Mouse (Mus musculus): Measurements from ENCODE around the gene Tenm3. TPM values are rescaled to one million over a fixed set of nuclear protein-coding genes. Genes with fewer than 3 reads are reported as not detected.

Tenm3 gene
- polyA plus RNA-seq, 1 experiment = 19.1 TPM

GRCm38 (mm10) chr8:48728833-48729690, 114.7 kb downstream of the Tenm3 start:
- TF ChIP-seq CTCF (IDR thresholded peaks at IDR 0.05; ENCODE audit: extremely low read depth, insufficient read depth, low read length) (no peak), POLR2A (IDR thresholded peaks at IDR 0.05; ENCODE audit: extremely low read depth, insufficient read depth, low read length) (no peak)
- H3K4me1 ChIP-seq (ENCODE audit: control insufficient read depth, insufficient read depth, low read length) = no peaks in the 10 kb centered on the region
- H3K27ac ChIP-seq (ENCODE audit: insufficient read depth, low read length) = no peak overlapping the region
- no peak overlapping the region for H3K4me3 ChIP-seq (ENCODE audit: insufficient read depth, low read length)

GRCm38 (mm10) chr8:48728006-48728405, 115.7 kb downstream of the Tenm3 start:
- H3K27ac ChIP-seq (ENCODE audit: insufficient read depth, low read length) = no peak overlapping the region
- H3K4me1 ChIP-seq (ENCODE audit: control insufficient read depth, insufficient read depth, low read length) = no peaks in the 10 kb centered on the region
- TF ChIP-seq POLR2A (IDR thresholded peaks at IDR 0.05; ENCODE audit: extremely low read depth, insufficient read depth, low read length) (no peak), CTCF (IDR thresholded peaks at IDR 0.05; ENCODE audit: extremely low read depth, insufficient read depth, low read length) (no peak)
- no peak overlapping the region for H3K4me3 ChIP-seq (ENCODE audit: insufficient read depth, low read length)

GRCm38 (mm10) chr8:48722744-48723143, 121.0 kb downstream of the Tenm3 start:
- Histone ChIP-seq H3K4me3 (ENCODE audit: insufficient read depth, low read length) (no peak overlapping the region), H3K27ac (ENCODE audit: insufficient read depth, low read length) (no peak overlapping the region), H3K4me1 (ENCODE audit: control insufficient read depth, insufficient read depth, low read length) (no peaks in the 10 kb centered on the region)
- TF ChIP-seq CTCF (IDR thresholded peaks at IDR 0.05; ENCODE audit: extremely low read depth, insufficient read depth, low read length) (no peak), POLR2A (IDR thresholded peaks at IDR 0.05; ENCODE audit: extremely low read depth, insufficient read depth, low read length) (no peak)

- Histone ChIP-seq H3K4me3 (ENCODE audit: insufficient read depth, low read length) (no peak overlapping the region), H3K4me1 (ENCODE audit: control insufficient read depth, insufficient read depth, low read length) (no peaks in the 10 kb centered on the region), H3K27ac (ENCODE audit: insufficient read depth, low read length) (no peak overlapping the region)
- TF ChIP-seq CTCF (IDR thresholded peaks at IDR 0.05; ENCODE audit: extremely low read depth, insufficient read depth, low read length) (no peak), POLR2A (IDR thresholded peaks at IDR 0.05; ENCODE audit: extremely low read depth, insufficient read depth, low read length) (no peak)
Measured at GRCm38 (mm10) chr8:48722318-48722717, 121.4 kb downstream of the Tenm3 start.

- no peak overlapping the region for H3K27ac ChIP-seq (ENCODE audit: insufficient read depth, low read length)
- no peaks in the 10 kb centered on the region for H3K4me1 ChIP-seq (ENCODE audit: control insufficient read depth, insufficient read depth, low read length)
- TF ChIP-seq CTCF (IDR thresholded peaks at IDR 0.05; ENCODE audit: extremely low read depth, insufficient read depth, low read length) (no peak), POLR2A (IDR thresholded peaks at IDR 0.05; ENCODE audit: extremely low read depth, insufficient read depth, low read length) (no peak)
- no peak overlapping the region for H3K4me3 ChIP-seq (ENCODE audit: insufficient read depth, low read length)
Measured at GRCm38 (mm10) chr8:48721376-48721775, 122.4 kb downstream of the Tenm3 start.

- TF ChIP-seq POLR2A (IDR thresholded peaks at IDR 0.05; ENCODE audit: extremely low read depth, insufficient read depth, low read length) (no peak), CTCF (IDR thresholded peaks at IDR 0.05; ENCODE audit: extremely low read depth, insufficient read depth, low read length) (no peak)
- H3K4me3 ChIP-seq (ENCODE audit: insufficient read depth, low read length) = no peak overlapping the region
- H3K27ac ChIP-seq (ENCODE audit: insufficient read depth, low read length) = no peak overlapping the region
- no peaks in the 10 kb centered on the region for H3K4me1 ChIP-seq (ENCODE audit: control insufficient read depth, insufficient read depth, low read length)
Measured at GRCm38 (mm10) chr8:48715616-48716015, 128.1 kb downstream of the Tenm3 start.

- no peak overlapping the region for H3K27ac ChIP-seq (ENCODE audit: insufficient read depth, low read length)
- TF ChIP-seq POLR2A (IDR thresholded peaks at IDR 0.05; ENCODE audit: extremely low read depth, insufficient read depth, low read length) (no peak), CTCF (IDR thresholded peaks at IDR 0.05; ENCODE audit: extremely low read depth, insufficient read depth, low read length) (no peak)
- H3K4me1 ChIP-seq (ENCODE audit: control insufficient read depth, insufficient read depth, low read length) = no peaks in the 10 kb centered on the region
- no peak overlapping the region for H3K4me3 ChIP-seq (ENCODE audit: insufficient read depth, low read length)
Measured at GRCm38 (mm10) chr8:48706666-48707065, 137.1 kb downstream of the Tenm3 start.

GRCm38 (mm10) chr8:48704885-48705515, 138.8 kb downstream of the Tenm3 start:
- TF ChIP-seq POLR2A (IDR thresholded peaks at IDR 0.05; ENCODE audit: extremely low read depth, insufficient read depth, low read length) (no peak), CTCF (IDR thresholded peaks at IDR 0.05; ENCODE audit: extremely low read depth, insufficient read depth, low read length) (no peak)

GRCm38 (mm10) chr8:48704485-48704884, 139.3 kb downstream of the Tenm3 start:
- Histone ChIP-seq H3K4me1 (ENCODE audit: control insufficient read depth, insufficient read depth, low read length) (no peaks in the 10 kb centered on the region), H3K27ac (ENCODE audit: insufficient read depth, low read length) (no peak overlapping the region), H3K4me3 (ENCODE audit: insufficient read depth, low read length) (no peak overlapping the region)
- TF ChIP-seq CTCF (IDR thresholded peaks at IDR 0.05; ENCODE audit: extremely low read depth, insufficient read depth, low read length) (no peak), POLR2A (IDR thresholded peaks at IDR 0.05; ENCODE audit: extremely low read depth, insufficient read depth, low read length) (no peak)

More at GRCm38 (mm10) chr8:48704885-48705515, 138.8 kb downstream of the Tenm3 start:
- Histone ChIP-seq H3K27ac (ENCODE audit: insufficient read depth, low read length) (no peak overlapping the region), H3K4me3 (ENCODE audit: insufficient read depth, low read length) (no peak overlapping the region), H3K4me1 (ENCODE audit: control insufficient read depth, insufficient read depth, low read length) (no peaks in the 10 kb centered on the region)
